Mouse (Mus musculus) megakaryocyte, embryonic 14.5 days (primary cell): ENCODE results near the gene Fbxo47.

Experiments
- FLI1 ChIP-seq: IDR thresholded peaks from 2 replicates; pipeline ENCODE4 v1.6.1; 2012; ENCODE audit warnings: low read length, inconsistent platforms, mixed read lengths
- GATA1 ChIP-seq: IDR thresholded peaks from 3 replicates; pipeline ENCODE4 v1.6.1; 2012; ENCODE audit warnings: mixed read lengths, low read length, inconsistent platforms, borderline replicate concordance

DNA sequence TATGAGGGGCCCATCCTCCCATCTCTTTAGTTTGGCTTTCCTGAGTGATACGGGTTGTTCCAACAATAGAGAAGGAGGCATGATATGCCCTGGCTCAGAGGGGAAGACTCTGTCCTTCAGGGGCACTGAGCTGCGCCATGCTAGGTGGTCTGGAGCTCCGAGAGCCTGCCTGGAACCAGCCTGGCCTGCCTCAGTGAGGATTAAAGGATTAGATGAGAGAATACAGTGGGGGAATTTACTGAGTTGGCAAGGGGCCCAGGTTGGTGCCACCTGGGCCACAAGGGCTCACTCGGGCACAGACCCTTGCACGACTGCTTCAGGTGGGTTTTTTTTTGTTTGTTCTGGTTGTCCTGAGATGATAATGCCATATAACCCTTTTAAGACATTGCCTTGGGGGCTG is 67.8 kb downstream of the Fbxo47 start:
- TF ChIP-seq GATA1 (no peak), FLI1 (no peak)
